Mouse (Mus musculus): Measurements from ENCODE around the gene Mad1l1.

The Mad1l1 gene

GRCm38 (mm10) chr5:139998916-139999315 lies 322.4 kb downstream of the Mad1l1 start:
- DNase-seq: no peak

- DNase-seq: peak; percentile 18 to 74
These were observed 323.0 kb downstream of the Mad1l1 start for GRCm38 (mm10) chr5:139998321-139998720.

- DNase-seq: no peak
These were observed 329.8 kb downstream of the Mad1l1 start for GRCm38 (mm10) chr5:139991531-139991930.

- DNase-seq: peak; percentile 43 to 62
These were observed 336.1 kb downstream of the Mad1l1 start for GRCm38 (mm10) chr5:139985073-139985746.

- DNase-seq: no peak
These were observed 339.4 kb downstream of the Mad1l1 start for GRCm38 (mm10) chr5:139981976-139982375.

- no peak for DNase-seq
These were observed 342.0 kb downstream of the Mad1l1 start for GRCm38 (mm10) chr5:139979371-139979770.

GRCm38 (mm10) chr5:139978525-139979276 lies 342.7 kb downstream of the Mad1l1 start:
- peak in 1 of 2 experiments; percentile 57 for DNase-seq

GRCm38 (mm10) chr5:139977476-139977875 lies 343.9 kb downstream of the Mad1l1 start:
- no peak for DNase-seq

- DNase-seq: no peak
These were observed 344.8 kb downstream of the Mad1l1 start for GRCm38 (mm10) chr5:139976584-139976983.

- peak; percentile 56 to 70 for DNase-seq
These were observed 351.1 kb downstream of the Mad1l1 start for GRCm38 (mm10) chr5:139970186-139970631.

- DNase-seq: peak in 1 of 2 experiments; percentile 30
These were observed 352.0 kb downstream of the Mad1l1 start for GRCm38 (mm10) chr5:139969151-139969948.

- peak in 1 of 2 experiments; percentile 14 for DNase-seq
These were observed 355.8 kb downstream of the Mad1l1 start for GRCm38 (mm10) chr5:139965596-139965995.

- no peak for DNase-seq
These were observed 357.0 kb downstream of the Mad1l1 start for GRCm38 (mm10) chr5:139964391-139964790.

GRCm38 (mm10) chr5:139959741-139960140 lies 361.6 kb downstream of the Mad1l1 start:
- DNase-seq: no peak
